Mouse (Mus musculus): ENCODE measurements around the gene Sdc3. TPM values are rescaled to one million over a fixed set of nuclear protein-coding genes. Genes with fewer than 3 reads are reported as not detected.

The Sdc3 gene
- total and polyA plus RNA-seq, 3 experiments: 0.01 to 15.7 (median 0.05) TPM

DNA sequence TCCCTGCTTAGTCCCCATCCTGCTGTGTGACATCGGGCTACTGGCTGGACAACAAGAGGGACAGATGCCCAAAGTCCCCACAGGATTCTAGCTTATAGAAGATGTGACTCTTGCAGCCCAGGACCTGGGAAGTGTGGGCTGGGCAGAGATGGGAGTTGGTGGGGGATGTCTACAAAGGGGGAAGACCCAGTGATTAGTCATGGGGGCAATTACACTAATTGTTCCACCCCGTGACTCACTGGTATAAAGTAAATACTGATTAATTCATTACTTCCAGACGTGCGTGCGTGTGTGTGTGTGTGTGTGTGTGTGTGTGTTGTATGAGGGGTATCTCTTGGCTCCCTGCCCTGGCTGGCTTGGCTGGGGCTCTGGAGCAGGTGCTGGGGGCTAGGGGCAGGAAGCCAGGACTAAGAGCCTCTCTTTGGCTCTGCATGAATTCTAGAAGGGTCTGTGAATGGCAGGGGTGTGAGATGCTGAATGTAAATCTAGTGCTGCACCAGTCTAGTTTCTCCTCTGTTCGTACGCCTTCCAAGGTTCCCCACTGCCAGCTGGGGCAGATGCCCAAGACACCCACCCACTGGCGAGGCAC, 22.5 kb downstream of the Sdc3 start:
- H3K4me1 ChIP-seq (ENCODE audit: insufficient read depth, low read depth, low read length): no peaks in the 10 kb centered on the region
- H3K36me3 ChIP-seq (replicated peaks): no peaks in the 10 kb centered on the region
- no peaks in the 10 kb centered on the region for H3K9me3 ChIP-seq (replicated peaks)
- DNase-seq (ENCODE audit: low spot score): no peak
- TF ChIP-seq CTCF (IDR thresholded peaks at IDR 0.05; ENCODE audit: low read depth, low read length) (no peak), TAL1 (conservative IDR thresholded peaks at IDR 0.05; ENCODE audit: low read depth, low read length) (no peak), GATA1 (IDR thresholded peaks at IDR 0.05; ENCODE audit: borderline replicate concordance, low read length) (no peak), POLR2AphosphoS5 (IDR thresholded peaks at IDR 0.05; ENCODE audit: insufficient replicate concordance, low read depth, low read length) (no peak), GATA2 (IDR thresholded peaks at IDR 0.05; ENCODE audit: borderline replicate concordance, low read depth, low read length) (no peak)
- peaks cover 16% of the 10 kb centered on the region for H3K27me3 ChIP-seq (ENCODE audit: insufficient read depth, low read length)
- no peak overlapping the region for H3K4me3 ChIP-seq (ENCODE audit: low read depth, low read length)
- ATAC-seq (ENCODE audit: extremely low read depth, insufficient number of reproducible peaks, low FRiP score, poor library complexity, severe bottlenecking): no peak

DNA sequence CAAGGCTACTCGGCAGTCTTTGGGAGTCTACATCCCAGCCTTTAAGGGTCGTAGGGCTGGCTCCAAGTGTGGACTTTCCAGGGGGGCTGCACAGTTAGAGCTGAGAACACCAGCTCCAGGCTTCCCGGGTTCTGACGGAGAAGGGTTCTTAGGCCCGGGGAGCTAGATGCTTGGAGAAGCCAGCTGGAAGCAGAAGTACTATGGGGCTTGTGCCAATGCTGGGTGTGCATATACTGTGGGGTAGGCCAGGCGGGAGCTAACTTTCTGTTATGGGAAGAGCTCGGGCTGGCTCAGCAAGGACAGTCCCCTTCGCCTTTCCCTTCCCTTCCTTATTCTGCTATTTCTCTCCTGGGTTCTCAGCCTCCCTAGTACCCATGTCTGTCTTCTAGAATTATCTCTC, 23.5 kb downstream of the Sdc3 start:
- H3K4me3 ChIP-seq (ENCODE audit: low read depth, low read length): no peak overlapping the region
- H3K4me1 ChIP-seq (ENCODE audit: insufficient read depth, low read depth, low read length): no peaks in the 10 kb centered on the region
- ATAC-seq (ENCODE audit: extremely low read depth, insufficient number of reproducible peaks, low FRiP score, poor library complexity, severe bottlenecking) (no peak), DNase-seq (ENCODE audit: low spot score) (no peak)
- no peaks in the 10 kb centered on the region for H3K9me3 ChIP-seq (replicated peaks)
- peaks cover 15% of the 10 kb centered on the region for H3K27me3 ChIP-seq (ENCODE audit: insufficient read depth, low read length)
- no peaks in the 10 kb centered on the region for H3K36me3 ChIP-seq (replicated peaks)
- no peak for TF ChIP-seq GATA2 (IDR thresholded peaks at IDR 0.05; ENCODE audit: borderline replicate concordance, low read depth, low read length)
- TF ChIP-seq POLR2AphosphoS5 (IDR thresholded peaks at IDR 0.05; ENCODE audit: insufficient replicate concordance, low read depth, low read length): no peak
- no peak for TF ChIP-seq CTCF (IDR thresholded peaks at IDR 0.05; ENCODE audit: low read depth, low read length)
- TF ChIP-seq GATA1 (IDR thresholded peaks at IDR 0.05; ENCODE audit: borderline replicate concordance, low read length): no peak
- no peak for TF ChIP-seq TAL1 (conservative IDR thresholded peaks at IDR 0.05; ENCODE audit: low read depth, low read length)

DNA sequence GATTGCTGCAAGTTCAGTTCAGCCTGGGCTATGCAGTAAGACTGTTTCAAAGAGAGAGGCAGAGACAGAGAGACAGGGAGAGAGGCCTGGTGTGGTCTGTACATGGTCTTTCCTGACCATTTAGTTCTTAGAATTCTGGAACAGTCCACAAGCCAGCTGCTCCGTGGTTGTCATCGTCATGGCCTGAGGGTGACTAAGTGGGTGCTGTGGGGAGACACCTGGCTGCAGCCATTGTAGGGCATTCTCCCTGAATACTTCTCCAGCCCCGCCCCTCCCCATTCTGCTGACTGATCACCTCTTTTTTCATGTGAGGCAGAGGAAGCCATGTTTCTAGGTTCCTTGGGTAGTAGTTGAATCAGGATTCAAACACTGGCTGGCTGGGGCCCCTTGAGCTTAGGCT, 27.5 kb downstream of the Sdc3 start:
- ATAC-seq (ENCODE audit: extremely low read depth, insufficient number of reproducible peaks, low FRiP score, poor library complexity, severe bottlenecking): no peak
- no peaks in the 10 kb centered on the region for H3K36me3 ChIP-seq (replicated peaks)
- no peaks in the 10 kb centered on the region for H3K4me1 ChIP-seq (ENCODE audit: insufficient read depth, low read depth, low read length)
- no peaks in the 10 kb centered on the region for H3K9me3 ChIP-seq (replicated peaks)
- no peak overlapping the region for H3K4me3 ChIP-seq (ENCODE audit: low read depth, low read length)
- no peak for DNase-seq (ENCODE audit: low spot score)
- no peak for TF ChIP-seq POLR2AphosphoS5 (IDR thresholded peaks at IDR 0.05; ENCODE audit: insufficient replicate concordance, low read depth, low read length)
- TF ChIP-seq CTCF (IDR thresholded peaks at IDR 0.05; ENCODE audit: low read depth, low read length): no peak
- TF ChIP-seq TAL1 (conservative IDR thresholded peaks at IDR 0.05; ENCODE audit: low read depth, low read length): no peak
- no peak for TF ChIP-seq GATA1 (IDR thresholded peaks at IDR 0.05; ENCODE audit: borderline replicate concordance, low read length)
- no peak for TF ChIP-seq GATA2 (IDR thresholded peaks at IDR 0.05; ENCODE audit: borderline replicate concordance, low read depth, low read length)
- H3K27me3 ChIP-seq (ENCODE audit: insufficient read depth, low read length): peaks cover 23% of the 10 kb centered on the region

DNA sequence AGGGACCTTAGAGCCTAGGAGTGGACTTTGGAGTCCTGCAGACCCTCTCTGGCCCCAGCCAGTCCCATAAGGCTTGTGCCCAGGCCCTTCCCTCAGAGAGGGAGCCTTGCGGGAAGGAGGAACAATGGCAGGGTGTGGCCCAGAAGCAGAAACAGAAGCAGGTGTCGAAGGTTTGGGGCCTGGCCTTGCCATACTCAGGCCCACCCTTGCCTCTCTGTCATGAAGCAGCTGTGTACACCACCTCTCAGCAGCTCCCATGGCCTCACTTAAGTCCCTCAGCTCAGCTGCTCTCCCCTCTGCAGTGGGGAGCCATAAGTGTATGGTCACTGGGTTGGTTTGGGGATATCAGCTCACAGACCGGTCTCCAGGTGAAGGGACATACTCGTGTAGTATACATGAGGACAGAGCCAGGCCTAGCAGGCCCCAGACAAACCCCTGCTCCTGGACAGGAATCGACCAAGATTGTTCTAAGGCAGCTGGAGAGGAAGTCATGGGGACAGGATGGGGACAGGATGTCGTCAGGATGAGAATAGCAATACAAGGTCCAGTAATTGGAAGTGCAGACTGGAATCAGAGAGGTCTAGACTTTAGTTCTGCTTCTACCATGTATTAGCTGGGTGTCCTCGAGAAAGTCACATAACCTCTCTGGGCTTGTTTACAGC, 28.4 kb downstream of the Sdc3 start:
- no peak for DNase-seq (ENCODE audit: low spot score)
- no peak for TF ChIP-seq POLR2AphosphoS5 (IDR thresholded peaks at IDR 0.05; ENCODE audit: insufficient replicate concordance, low read depth, low read length)
- peaks cover 24% of the 10 kb centered on the region for H3K27me3 ChIP-seq (ENCODE audit: insufficient read depth, low read length)
- no peak for ATAC-seq (ENCODE audit: extremely low read depth, insufficient number of reproducible peaks, low FRiP score, poor library complexity, severe bottlenecking)
- H3K36me3 ChIP-seq (replicated peaks): no peaks in the 10 kb centered on the region
- H3K4me1 ChIP-seq (ENCODE audit: insufficient read depth, low read depth, low read length): no peaks in the 10 kb centered on the region
- no peak overlapping the region for H3K4me3 ChIP-seq (ENCODE audit: low read depth, low read length)
- no peaks in the 10 kb centered on the region for H3K9me3 ChIP-seq (replicated peaks)

DNA sequence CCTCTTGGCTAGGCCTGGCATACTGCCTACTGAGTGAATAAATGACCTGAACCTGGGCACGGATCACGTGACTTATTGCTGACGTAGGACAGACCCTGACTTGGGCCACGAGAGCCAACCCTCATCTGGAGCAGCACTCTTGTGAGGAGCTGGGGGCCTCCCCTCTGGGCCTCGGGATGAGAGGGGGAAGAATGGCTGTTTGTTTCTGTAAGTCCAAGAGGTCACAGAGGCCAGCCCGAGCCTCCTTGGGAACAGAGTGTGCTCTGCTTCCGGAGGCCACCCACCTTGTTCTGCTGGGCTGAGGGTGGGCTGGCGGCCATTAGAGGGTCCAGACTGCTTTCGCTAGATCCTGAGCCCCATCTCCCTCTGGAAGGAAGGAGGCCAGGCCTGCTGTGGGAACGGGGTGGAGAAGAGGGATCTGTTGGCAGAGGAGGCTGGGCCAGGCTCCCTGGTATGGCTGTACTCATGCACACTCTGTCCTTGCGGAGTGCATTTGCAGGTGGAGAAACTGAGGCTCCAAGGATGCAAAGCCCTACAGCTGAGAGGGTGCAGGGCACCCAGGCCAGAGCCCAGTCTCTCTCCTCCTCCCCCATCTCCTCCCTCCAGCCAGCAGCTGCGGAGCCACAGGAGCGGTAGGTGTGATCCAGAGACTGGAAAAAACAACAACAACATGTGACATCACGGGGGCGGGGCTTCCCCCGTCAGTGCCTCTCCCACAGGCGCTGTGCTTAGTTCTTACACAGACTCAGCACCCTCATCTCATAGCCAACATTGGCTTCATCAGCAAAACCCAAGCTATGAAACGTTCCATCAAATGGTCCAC, 36.7 kb downstream of the Sdc3 start:
- no peak for ATAC-seq (ENCODE audit: extremely low read depth, insufficient number of reproducible peaks, low FRiP score, poor library complexity, severe bottlenecking)
- H3K36me3 ChIP-seq (replicated peaks): no peaks in the 10 kb centered on the region
- no peak overlapping the region for H3K4me3 ChIP-seq (ENCODE audit: low read depth, low read length)
- H3K4me1 ChIP-seq (ENCODE audit: insufficient read depth, low read depth, low read length): no peaks in the 10 kb centered on the region
- no peak for DNase-seq (ENCODE audit: low spot score)
- peaks cover 7% of the 10 kb centered on the region; the same call in 1 of the 2 replicates for H3K27me3 ChIP-seq (ENCODE audit: insufficient read depth, low read length)
- no peaks in the 10 kb centered on the region for H3K9me3 ChIP-seq (replicated peaks)
- TF ChIP-seq GATA1 (IDR thresholded peaks at IDR 0.05; ENCODE audit: borderline replicate concordance, low read length): no peak
- TF ChIP-seq GATA2 (IDR thresholded peaks at IDR 0.05; ENCODE audit: borderline replicate concordance, low read depth, low read length): no peak
- no peak for TF ChIP-seq POLR2AphosphoS5 (IDR thresholded peaks at IDR 0.05; ENCODE audit: insufficient replicate concordance, low read depth, low read length)
- no peak for TF ChIP-seq TAL1 (conservative IDR thresholded peaks at IDR 0.05; ENCODE audit: low read depth, low read length)
- TF ChIP-seq CTCF (IDR thresholded peaks at IDR 0.05; ENCODE audit: low read depth, low read length): no peak

DNA sequence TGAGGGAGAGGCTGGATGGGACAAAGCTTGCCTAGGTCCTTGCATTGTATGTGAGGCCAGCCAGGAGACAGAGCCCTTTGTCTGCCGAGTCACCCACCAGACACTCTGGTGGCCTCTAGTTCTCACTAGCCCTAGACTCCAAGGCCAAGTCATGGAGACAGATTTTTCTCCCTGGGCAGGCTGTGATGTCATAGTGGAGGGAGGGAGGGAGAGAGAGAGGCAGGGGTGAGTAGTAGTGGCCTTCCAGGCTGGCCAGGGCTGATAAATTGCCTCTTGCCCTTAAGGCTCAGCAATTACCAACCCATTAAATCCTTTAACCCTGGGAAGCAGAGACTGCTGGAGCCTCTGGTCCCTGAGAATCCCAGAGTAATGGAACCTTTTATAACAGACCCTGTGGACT, 41.8 kb downstream of the Sdc3 start:
- DNase-seq (ENCODE audit: low spot score) (no peak), ATAC-seq (ENCODE audit: extremely low read depth, insufficient number of reproducible peaks, low FRiP score, poor library complexity, severe bottlenecking) (no peak)
- peaks cover 11% of the 10 kb centered on the region; the same call in 1 of the 2 replicates for H3K27me3 ChIP-seq (ENCODE audit: insufficient read depth, low read length)
- no peaks in the 10 kb centered on the region for H3K36me3 ChIP-seq (replicated peaks)
- no peaks in the 10 kb centered on the region for H3K9me3 ChIP-seq (replicated peaks)
- no peak overlapping the region for H3K4me3 ChIP-seq (ENCODE audit: low read depth, low read length)
- H3K4me1 ChIP-seq (ENCODE audit: insufficient read depth, low read depth, low read length): no peaks in the 10 kb centered on the region
- TF ChIP-seq GATA1 (IDR thresholded peaks at IDR 0.05; ENCODE audit: borderline replicate concordance, low read length) (no peak), GATA2 (IDR thresholded peaks at IDR 0.05; ENCODE audit: borderline replicate concordance, low read depth, low read length) (no peak), CTCF (IDR thresholded peaks at IDR 0.05; ENCODE audit: low read depth, low read length) (no peak)
